Mouse (Mus musculus) adrenal gland, postnatal 10 days (tissue): Measurements from ENCODE around the gene Magi1. TPM values are rescaled to one million over a fixed set of nuclear protein-coding genes. Genes with fewer than 3 reads are reported as not detected.

Experiments used
- DNase-seq: peaks from one replicate; pipeline ENCODE4 v3.0.0; 2021; ENCODE audit warnings: mixed read lengths
- long read RNA-seq, 2 experiments: library from polyadenylated mRNA; stranded (forward); transcript quantifications; one replicate each; pipeline ENCODE4 v2.0.0; 2021
- total RNA-seq, 2 experiments: library from RNA; stranded (reverse); gene quantifications; 2 replicates each; pipeline ENCODE4 v1.2.3; 2021

Gene Magi1
- total RNA-seq = 10 to 100 TPM; 19.1 to 22.4 TPM
- long read RNA-seq, experiment 1, partial matches to known transcripts = 2 of 8 reads
- long read RNA-seq, experiment 1, other reads (novel, unspliced or antisense) = 6 of 8 reads
- long read RNA-seq, experiment 2, partial matches to known transcripts = 2 of 4 reads
- long read RNA-seq, experiment 2, other reads (novel, unspliced or antisense) = 2 of 4 reads

DNA sequence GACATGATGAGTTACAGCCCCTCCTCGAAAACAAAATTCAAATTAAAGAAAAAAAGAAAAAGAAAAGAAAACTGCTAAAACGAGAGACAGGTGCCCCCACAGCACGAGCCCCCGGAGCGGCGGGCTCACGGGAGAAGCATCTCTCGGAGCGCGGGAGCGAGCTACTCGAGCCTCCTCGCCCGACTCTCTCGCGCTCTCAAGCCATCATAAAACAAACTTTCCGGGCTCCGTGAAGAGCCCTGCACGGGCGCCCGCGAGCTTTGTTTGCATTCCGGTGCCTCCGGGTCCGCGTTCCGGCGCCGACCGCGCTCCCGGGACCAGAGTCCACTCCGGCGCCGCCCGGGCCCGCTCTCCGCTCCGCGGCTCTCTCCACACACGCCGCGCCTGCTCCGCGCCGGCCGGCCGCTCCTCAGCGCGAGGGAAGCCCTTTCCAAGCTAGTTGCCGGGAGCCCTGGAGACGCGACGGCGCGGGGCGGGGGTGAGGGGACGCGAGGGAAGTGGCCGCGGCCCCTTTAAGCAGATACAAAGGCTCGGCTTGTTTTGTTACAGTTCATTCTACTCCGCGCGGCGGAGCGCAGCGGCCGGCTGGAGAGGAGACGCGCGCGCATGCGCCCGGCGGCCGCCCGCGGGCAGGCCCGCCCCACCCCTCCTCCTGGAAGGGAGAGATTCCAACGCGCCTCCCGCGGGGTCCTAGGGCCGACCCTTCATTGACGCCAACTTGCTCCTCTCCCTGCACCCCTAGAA, at the start of gene Magi1:
TSS of gene Magi1 (minus strand) at position 600 of the 744 bp plus-strand sequence.
- peak; percentile 96 for DNase-seq

DNA sequence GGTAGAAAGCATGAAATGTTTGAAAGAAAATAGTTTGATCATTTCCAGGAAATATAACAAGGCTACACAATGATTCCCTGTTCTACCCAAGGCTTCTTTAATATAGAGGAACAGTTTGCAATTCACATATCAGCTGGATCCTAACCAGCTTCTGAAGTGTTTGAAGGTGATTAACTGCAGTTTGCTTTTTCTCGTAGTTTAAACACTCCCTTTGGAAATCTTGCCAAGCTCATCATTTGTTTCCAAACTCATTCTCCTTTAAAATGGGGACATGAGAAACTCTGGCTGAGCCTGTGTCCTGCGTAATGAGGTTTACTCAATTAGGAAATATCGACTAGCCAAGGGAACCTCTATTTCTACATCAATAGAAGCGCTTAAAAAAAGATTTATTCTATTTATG, 43.4 kb upstream of the Magi1 start:
- no peak for DNase-seq

- DNase-seq = no peak
These were observed 33.2 kb upstream of the Magi1 start for GRCm38 (mm10) chr6:94316886-94317285.

GRCm38 (mm10) chr6:94312285-94312684, 28.6 kb upstream of the Magi1 start:
- no peak for DNase-seq

DNA sequence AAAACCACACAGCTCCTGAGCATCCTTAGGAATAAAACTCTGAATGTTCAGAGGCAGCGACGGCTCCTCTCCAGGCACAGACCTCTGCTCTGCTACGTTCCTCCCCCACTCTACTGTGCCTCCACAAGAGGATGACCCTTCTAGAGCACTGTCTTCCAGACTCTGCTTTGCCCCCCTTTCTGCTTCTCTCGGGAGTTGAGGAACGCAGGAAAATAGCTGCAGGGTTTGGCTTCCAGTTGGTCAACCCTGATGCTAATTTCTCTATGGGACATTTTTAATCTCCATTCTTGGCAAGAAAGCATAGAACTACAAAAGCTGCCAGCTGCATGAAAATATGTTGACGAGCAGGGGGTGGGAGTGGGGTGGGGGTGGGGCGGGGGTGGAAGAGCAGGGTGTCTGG, 24.8 kb upstream of the Magi1 start:
- DNase-seq = no peak

GRCm38 (mm10) chr6:94303512-94303911, 19.8 kb upstream of the Magi1 start:
- DNase-seq = peak; percentile 14

DNA sequence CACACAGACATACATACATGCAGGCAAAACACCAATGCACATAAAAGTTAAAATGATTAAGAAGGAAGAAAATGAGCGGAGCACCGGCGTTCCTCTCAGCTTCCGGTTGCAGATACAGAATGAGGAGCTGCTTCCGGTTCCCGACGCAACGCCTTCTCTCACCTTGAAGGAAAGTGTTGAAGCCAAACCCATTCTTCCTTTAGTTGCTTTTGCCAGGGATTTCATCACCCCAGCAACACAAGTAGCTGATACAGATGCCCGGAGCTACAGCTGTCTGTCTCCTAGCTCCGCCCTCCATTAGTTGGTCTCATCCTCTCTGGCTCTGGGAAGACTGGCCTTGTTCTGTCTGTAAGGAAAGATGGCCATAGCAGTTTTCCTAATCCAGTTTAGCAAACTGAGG, 18.1 kb upstream of the Magi1 start:
- DNase-seq = no peak

- DNase-seq = no peak
These were observed 16.8 kb upstream of the Magi1 start for GRCm38 (mm10) chr6:94300562-94300961.

GRCm38 (mm10) chr6:94287387-94287786, 3.7 kb upstream of the Magi1 start:
- DNase-seq = no peak

DNA sequence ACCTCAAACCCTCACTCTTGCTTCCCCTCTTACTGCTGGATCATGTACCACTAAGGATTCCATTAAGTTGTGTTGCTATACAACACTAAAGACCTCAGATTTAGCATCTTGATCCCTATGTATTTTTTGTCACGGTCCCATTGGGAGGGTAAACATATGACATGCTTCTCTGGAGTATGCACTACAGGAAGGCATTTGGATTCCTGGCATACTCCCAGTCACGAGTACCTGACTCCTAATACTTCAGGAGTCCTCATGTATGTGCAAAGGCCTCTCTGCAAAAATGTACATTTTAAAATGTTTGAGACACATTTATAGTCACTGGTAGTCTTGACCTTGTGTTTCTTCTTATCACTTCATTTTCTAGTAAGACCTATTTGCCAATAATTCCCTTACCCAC, 2.8 kb upstream of the Magi1 start:
- DNase-seq = no peak

GRCm38 (mm10) chr6:94284089-94284825, 540 bp upstream of the Magi1 start:
- DNase-seq = peak; percentile 53

- DNase-seq = peak; percentile 52
These were observed 1.1 kb downstream of the Magi1 start for GRCm38 (mm10) chr6:94282301-94283241.

DNA sequence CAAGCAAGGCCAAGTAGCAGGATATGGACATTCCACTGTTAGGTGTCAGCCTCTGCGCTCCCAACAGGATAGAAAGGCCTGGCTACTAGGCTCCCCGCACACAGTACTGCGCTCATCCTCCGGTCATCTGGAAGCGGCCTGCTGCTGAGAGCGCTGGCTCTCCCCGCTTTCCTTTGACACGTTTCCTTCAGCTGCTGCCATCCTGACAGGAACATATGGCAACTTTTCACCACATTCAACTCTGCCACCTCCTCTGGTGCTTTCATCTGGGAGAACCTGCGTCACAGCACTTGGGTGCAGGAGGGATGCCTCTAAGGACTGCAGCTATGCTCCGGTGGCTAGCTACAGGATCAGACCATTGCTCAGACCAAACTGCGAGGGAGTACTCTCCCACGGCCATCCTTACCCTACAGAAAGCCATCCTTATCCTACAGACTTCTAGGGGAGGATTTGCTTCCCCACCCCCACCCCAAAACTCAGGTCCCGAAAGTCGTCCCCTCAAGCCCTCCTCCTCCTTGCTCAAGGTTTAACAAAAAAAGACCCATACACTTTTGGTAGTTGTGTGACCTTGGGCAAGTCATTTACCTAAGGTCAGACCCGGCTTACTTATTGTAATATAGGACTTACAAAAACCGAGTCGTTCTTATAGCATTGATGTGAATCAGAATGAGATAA, 2.0 kb downstream of the Magi1 start:
- peak; percentile 25 for DNase-seq

GRCm38 (mm10) chr6:94273941-94274340, 9.8 kb downstream of the Magi1 start:
- DNase-seq = no peak

- DNase-seq = no peak
These were observed 13.7 kb downstream of the Magi1 start for GRCm38 (mm10) chr6:94270001-94270400.

- DNase-seq = no peak
These were observed 14.5 kb downstream of the Magi1 start for GRCm38 (mm10) chr6:94269174-94269573.

DNA sequence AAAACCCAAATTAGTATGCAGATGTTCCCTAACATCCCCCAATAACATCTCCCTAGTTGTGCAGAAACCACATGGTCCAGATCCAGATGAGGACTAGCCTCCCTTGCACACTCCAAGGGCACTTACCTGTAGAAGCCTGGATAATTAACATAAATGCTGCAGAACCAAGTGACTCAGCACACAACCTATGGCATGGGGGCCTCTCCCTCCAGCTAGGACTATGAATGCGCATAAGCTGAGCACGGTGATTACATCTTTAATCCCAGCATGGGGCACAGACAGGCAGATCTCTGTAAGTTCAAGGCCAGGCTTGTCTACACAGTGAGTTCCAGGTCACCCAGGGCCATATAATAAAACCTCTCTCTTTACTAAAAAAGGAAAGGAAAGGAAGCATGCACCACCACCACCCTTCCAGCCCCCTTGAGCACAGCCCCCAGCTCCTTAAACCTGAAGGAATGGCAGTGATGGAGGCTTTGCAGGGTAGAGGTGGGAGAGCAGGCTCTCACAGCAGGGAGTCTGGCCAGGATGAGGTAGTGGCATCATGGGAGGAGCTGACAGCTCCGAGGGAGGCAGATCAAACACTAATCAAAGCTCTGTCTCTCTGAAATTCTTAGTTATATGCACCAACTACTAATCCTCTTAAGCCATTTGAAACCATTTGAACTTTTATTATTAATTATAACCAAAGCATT, 18.3 kb downstream of the Magi1 start:
- DNase-seq = no peak

DNA sequence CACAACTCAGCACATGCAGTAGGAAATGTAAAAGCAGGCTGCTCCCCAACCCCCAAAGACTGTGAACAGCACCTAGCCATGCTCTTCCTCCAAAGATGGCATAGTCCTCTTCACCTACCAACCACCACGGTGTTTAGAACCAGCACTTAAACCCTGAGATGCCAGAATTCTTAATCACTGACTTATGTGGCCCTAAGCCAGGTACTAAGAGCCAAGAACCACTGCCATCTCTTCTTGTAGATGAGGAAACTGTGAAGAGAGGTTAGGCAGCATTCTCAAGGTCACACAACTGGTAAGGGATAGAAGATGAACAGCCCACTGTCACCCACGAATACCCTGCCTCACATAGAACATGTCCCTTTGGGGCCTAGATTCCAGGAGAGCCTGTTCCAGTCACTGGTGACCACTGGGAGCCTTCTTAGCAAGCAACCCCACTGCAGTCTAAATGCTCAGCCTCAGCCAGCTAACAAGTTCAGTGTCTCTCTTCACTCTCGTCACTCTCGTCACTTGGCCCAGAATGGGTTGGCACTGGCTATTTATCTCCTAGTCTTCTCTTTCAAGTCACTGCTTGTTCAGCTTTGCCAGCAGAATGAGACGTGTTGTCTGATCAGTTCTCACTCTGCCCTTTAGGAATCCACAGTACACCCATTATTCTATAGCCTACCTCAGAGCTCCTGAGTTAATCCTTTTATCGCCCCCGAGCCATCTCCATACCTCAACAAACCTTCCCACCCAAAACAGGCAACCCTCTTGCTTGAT, 19.4 kb downstream of the Magi1 start:
- DNase-seq = no peak

- DNase-seq = no peak
These were observed 22.9 kb downstream of the Magi1 start for GRCm38 (mm10) chr6:94260831-94261230.

DNA sequence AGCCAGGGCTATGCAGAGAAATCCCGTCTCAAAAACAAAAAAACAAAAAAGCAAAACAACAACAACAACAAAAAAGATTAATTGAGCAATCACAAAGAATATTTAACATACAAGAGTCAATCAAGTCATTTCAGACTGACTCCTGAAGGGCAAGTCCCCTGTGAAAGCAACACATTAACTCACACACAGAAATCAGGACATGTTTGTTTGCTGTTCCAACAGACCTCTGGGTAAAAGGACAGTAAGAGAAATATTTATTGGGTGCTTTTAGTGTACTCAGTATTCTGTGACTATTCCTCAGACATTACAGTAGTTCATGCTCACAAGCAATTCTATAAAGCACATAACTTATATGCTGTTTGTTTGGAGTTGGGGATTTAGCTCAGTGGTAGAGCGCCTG, 23.7 kb downstream of the Magi1 start:
- DNase-seq = no peak
